In the genomic region with DNA sequence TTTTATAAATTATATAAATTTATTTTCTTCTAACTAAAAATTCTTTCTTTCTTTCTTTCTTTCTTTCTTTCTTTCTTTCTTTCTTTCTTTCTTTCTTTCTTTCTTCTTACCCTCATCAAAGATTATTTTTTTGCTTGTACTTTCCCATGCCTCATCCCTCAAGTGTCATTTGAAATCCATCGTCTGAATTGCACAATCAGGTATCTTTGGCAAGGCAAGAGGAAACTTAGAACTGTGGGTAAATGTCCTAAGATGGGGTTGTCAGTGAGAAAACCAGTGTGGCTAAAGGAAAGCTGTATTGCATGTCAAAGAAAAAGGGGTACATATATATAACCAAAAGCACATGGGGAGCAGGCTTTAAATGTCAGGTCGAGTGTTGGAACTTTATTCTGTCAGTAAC, we compare ENCODE assay signal across 26 mouse cellular contexts.
DNase-seq lines count a peak whose midpoint lies in the region; ATAC-seq and TF ChIP-seq lines count a peak whose summit lies in the region.
"Had no signal": no experiment of that assay in that cellular context is flagged by ENCODE, and none has a peak within 500 bp of the region (broad histone marks: within the 10 kb centered on the region; RNA-seq: fewer than 3 reads in every experiment).

No protein-coding gene starts in this region.

- no peak for TF ChIP-seq POLR2A in myocyte (IDR thresholded peaks at IDR 0.05; ENCODE audit: insufficient read length, low read depth)

- no peak overlapping the region for H3K9ac ChIP-seq in lung, postnatal 0 days (replicated peaks; ENCODE audit: low read depth)
- H3K9ac ChIP-seq: embryonic facial prominence, embryonic 12.5 days; embryonic facial prominence, embryonic 15.5 days; forebrain, embryonic 12.5 days; forebrain, embryonic 15.5 days; heart, embryonic 12.5 days; heart, embryonic 15.5 days; hindbrain, embryonic 13.5 days had no signal

- ATAC-seq in lung, postnatal 0 days = no peak
- ATAC-seq: forebrain, embryonic 15.5 days; hindbrain, embryonic 16.5 days; Patski had no signal

- no peaks in the 10 kb centered on the region for H3K79me2 ChIP-seq in myocyte (ENCODE audit: control insufficient read depth, insufficient read depth)

- 59% methylated on average over 2 of the region's 2 CpGs for WGBS in lung, postnatal 0 days

- H3K9me3 ChIP-seq in lung, postnatal 0 days (ENCODE audit: low read length) = no peaks in the 10 kb centered on the region
- H3K9me3 ChIP-seq: embryonic facial prominence, embryonic 12.5 days; embryonic facial prominence, embryonic 15.5 days; forebrain, embryonic 12.5 days; forebrain, embryonic 15.5 days; heart, embryonic 12.5 days; heart, embryonic 15.5 days; hindbrain, embryonic 10.5 days; hindbrain, embryonic 13.5 days had no signal

- DNase-seq in lung, postnatal 0 days (ENCODE audit: low spot score) = peak; percentile 47
- no peak for DNase-seq in lung, postnatal 14 days
- DNase-seq in 3T3-L1 (ENCODE audit: low read depth, low spot score) = peak; percentile 37
- peak; percentile 73 for DNase-seq in adipocyte (ENCODE audit: low spot score)
- no peak for DNase-seq in T-cell, adult 2 months (ENCODE audit: low spot score)
- DNase-seq in cerebellum, adult 18-20 months = no peak
- DNase-seq: adrenal gland, adult 8-10 months; adrenal gland, postnatal 25 days; cerebellum, adult 11-12 months; cerebellum, adult 9-10 months; cerebellum, postnatal 14 days; gastrocnemius, postnatal 25 days; heart, adult 18-20 months; heart, postnatal 10 days; heart, postnatal 36 days had no signal

- H3K4me3 ChIP-seq in lung, postnatal 0 days (ENCODE audit: low read depth, low read length) = no peak overlapping the region
- no peak overlapping the region for H3K4me3 ChIP-seq in myocyte
- H3K4me3 ChIP-seq: embryonic facial prominence, embryonic 12.5 days; embryonic facial prominence, embryonic 15.5 days; forebrain, embryonic 12.5 days; forebrain, embryonic 15.5 days; heart, embryonic 12.5 days; heart, embryonic 15.5 days; hindbrain, embryonic 10.5 days; hindbrain, embryonic 13.5 days had no signal

- no peaks in the 10 kb centered on the region for H3K36me3 ChIP-seq in lung, postnatal 0 days (ENCODE audit: insufficient read depth, low read length)
- H3K36me3 ChIP-seq in myocyte (ENCODE audit: control insufficient read depth, insufficient read depth) = no peaks in the 10 kb centered on the region
- H3K36me3 ChIP-seq: embryonic facial prominence, embryonic 12.5 days; embryonic facial prominence, embryonic 15.5 days; forebrain, embryonic 12.5 days; forebrain, embryonic 15.5 days; heart, embryonic 12.5 days; heart, embryonic 15.5 days; hindbrain, embryonic 10.5 days; hindbrain, embryonic 13.5 days had no signal

- H3ac ChIP-seq in myocyte (ENCODE audit: control insufficient read depth, insufficient read length) = no peak overlapping the region

- no peak overlapping the region for H3K4me2 ChIP-seq in lung, postnatal 0 days (replicated peaks; ENCODE audit: low read depth, low read length)
- no peak overlapping the region for H3K4me2 ChIP-seq in myocyte (ENCODE audit: low read depth)
- H3K4me2 ChIP-seq: embryonic facial prominence, embryonic 12.5 days; embryonic facial prominence, embryonic 15.5 days; forebrain, embryonic 12.5 days; forebrain, embryonic 15.5 days; heart, embryonic 12.5 days; heart, embryonic 15.5 days; hindbrain, embryonic 13.5 days had no signal

- no peak overlapping the region for H3K27ac ChIP-seq in lung, postnatal 0 days (ENCODE audit: low read length)
- H3K27ac ChIP-seq: embryonic facial prominence, embryonic 12.5 days; embryonic facial prominence, embryonic 15.5 days; forebrain, embryonic 12.5 days; forebrain, embryonic 15.5 days; heart, embryonic 15.5 days; hindbrain, embryonic 10.5 days; hindbrain, embryonic 13.5 days had no signal

- no peaks in the 10 kb centered on the region for H3K4me1 ChIP-seq in lung, postnatal 0 days (ENCODE audit: insufficient read depth, low read depth, low read length)
- H3K4me1 ChIP-seq: heart, embryonic 12.5 days; heart, embryonic 15.5 days; hindbrain, embryonic 10.5 days; hindbrain, embryonic 13.5 days had no signal

- H3K27me3 ChIP-seq in lung, postnatal 0 days (replicated peaks; ENCODE audit: insufficient read depth, low read length) = no peaks in the 10 kb centered on the region
- no peaks in the 10 kb centered on the region for H3K27me3 ChIP-seq in myocyte (ENCODE audit: control insufficient read depth, insufficient read depth, insufficient read length)
- H3K27me3 ChIP-seq: embryonic facial prominence, embryonic 12.5 days; embryonic facial prominence, embryonic 15.5 days; forebrain, embryonic 12.5 days; forebrain, embryonic 15.5 days; heart, embryonic 12.5 days; heart, embryonic 15.5 days; hindbrain, embryonic 13.5 days; Patski had no signal

- no peak for TF ChIP-seq EP300 in lung, postnatal 0 days (IDR thresholded peaks at IDR 0.05)

- TF ChIP-seq CTCF in lung, postnatal 0 days (IDR thresholded peaks at IDR 0.05) = no peak

TF ChIP-seq in myocyte, 11 proteins besides CTCF, POLR2A, EP300 and RAD21:
- TF ChIP-seq CEBPB (IDR thresholded peaks at IDR 0.05; ENCODE audit: insufficient read depth, poor library complexity, severe bottlenecking) = peak; percentile 54; the same call in 1 of the 2 replicates
- no peak for TF ChIP-seq USF1 (IDR thresholded peaks at IDR 0.05; ENCODE audit: low read depth)

Comparison
In these comparisons a context has a peak if more than half of its experiments do, and no peak if none do; other contexts are left out.
1. DNase-seq: peak in lung, postnatal 0 days (single experiment), 3T3-L1 (single experiment) and adipocyte (single experiment); none in lung, postnatal 14 days (single experiment), T-cell, adult 2 months (single experiment) and cerebellum, adult 18-20 months (0 of 2).